Mouse (Mus musculus) MEL (cell line): ENCODE measurements around the gene Med6. TPM values are rescaled to one million over a fixed set of nuclear protein-coding genes. Genes with fewer than 3 reads are reported as not detected.
A peak's percentile ranks its signal among the peaks of the same experiment; 100 is the strongest.

ENCODE experiments used
- DNase-seq: peaks from one replicate; pipeline ENCODE4 v3.0.0; 2011; ENCODE audit warnings: low read depth, low spot score
- H3K27ac ChIP-seq: 2 replicates; pipeline ENCODE4 v1.5.1; 2012; ENCODE audit warnings: low read depth, mild to moderate bottlenecking, control low read depth, low read length, moderate library complexity; ENCODE audit not compliant: control insufficient read depth
- H3K27me3 ChIP-seq, 2 experiments: fragments of 150-350 bp in 1 of 2; sonication (generic) in 1 of 2; 2 replicates each; pipeline ENCODE4 v1.6.1; 2012; ENCODE audit warnings: low read length in 2 of 2, mild to moderate bottlenecking in 2 of 2, improper control_type of control experiment in 1 of 2, moderate library complexity in 1 of 2; ENCODE audit not compliant: insufficient read depth in 2 of 2, control insufficient read depth in 1 of 2
- H3K36me3 ChIP-seq, 2 experiments: 2 replicates each; pipeline ENCODE4 v1.6.1; 2012 to 2014; ENCODE audit warnings: low read length in 2 of 2, improper control_type of control experiment in 1 of 2, inconsistent platforms in 1 of 2, mild to moderate bottlenecking in 1 of 2; ENCODE audit not compliant: insufficient read depth in 2 of 2, control insufficient read depth in 1 of 2
- H3K4me1 ChIP-seq, 2 experiments: fragments of 150-350 bp in 1 of 2; sonication (generic) in 1 of 2; 2 replicates each; pipeline ENCODE4 v1.6.1; 2012; ENCODE audit warnings: low read length in 2 of 2, improper control_type of control experiment in 1 of 2, mild to moderate bottlenecking in 1 of 2; ENCODE audit not compliant: insufficient read depth in 2 of 2, control insufficient read depth in 1 of 2
- H3K4me3 ChIP-seq, 2 experiments: fragments of 150-350 bp in 1 of 2; sonication (generic) in 1 of 2; 2 replicates each; pipeline ENCODE4 v1.5.1; 2012; ENCODE audit warnings: low read depth in 2 of 2, low read length in 2 of 2, mild to moderate bottlenecking in 2 of 2, moderate library complexity in 2 of 2, control low read depth in 1 of 2, improper control_type of control experiment in 1 of 2; ENCODE audit not compliant: control insufficient read depth in 1 of 2, insufficient read depth in 1 of 2
- H3K79me2 ChIP-seq: 2 replicates; pipeline ENCODE4 v1.6.1; 2012; ENCODE audit warnings: mild to moderate bottlenecking, low read length, moderate library complexity; ENCODE audit not compliant: control insufficient read depth, poor library complexity, insufficient read depth
- H3K9ac ChIP-seq: 2 replicates; pipeline ENCODE4 v1.6.1; 2012; ENCODE audit warnings: low read depth, mild to moderate bottlenecking, control low read depth, low read length, moderate library complexity; ENCODE audit not compliant: control insufficient read depth, poor library complexity, severe bottlenecking
- H3K9me3 ChIP-seq: fragments of 150-350 bp; sonication (generic); replicated peaks from 2 replicates; pipeline ENCODE4 v1.6.1; 2012; ENCODE audit warnings: mild to moderate bottlenecking, low read length, improper control_type of control experiment, moderate library complexity; ENCODE audit not compliant: insufficient read depth
- BHLHE40 ChIP-seq: IDR thresholded peaks from 2 replicates; pipeline ENCODE4 v1.6.1; 2012; ENCODE audit warnings: low read depth, mild to moderate bottlenecking, inconsistent platforms, low read length, improper control_type of control experiment, borderline replicate concordance
- CHD1 ChIP-seq: IDR thresholded peaks from 2 replicates; pipeline ENCODE4 v1.6.1; 2012; ENCODE audit warnings: low read depth, mild to moderate bottlenecking, inconsistent platforms, low read length, improper control_type of control experiment
- CHD2 ChIP-seq: IDR thresholded peaks from 2 replicates; pipeline ENCODE4 v1.6.1; 2011; ENCODE audit warnings: low read length, improper control_type of control experiment
- CTCF ChIP-seq, 3 experiments: IDR thresholded peaks in 2 of 3; conservative IDR thresholded peaks in 1 of 3; 2 replicates each; pipeline ENCODE4 v1.5.1; 2011 to 2012; ENCODE audit warnings: low read length in 3 of 3, low read depth in 2 of 3, mild to moderate bottlenecking in 2 of 3, improper control_type of control experiment in 1 of 3, inconsistent platforms in 1 of 3, mixed read lengths in 1 of 3, moderate library complexity in 1 of 3; ENCODE audit not compliant: control insufficient read depth in 1 of 3, insufficient read depth in 1 of 3, poor library complexity in 1 of 3, severe bottlenecking in 1 of 3
- ETS1 ChIP-seq: IDR thresholded peaks from 2 replicates; pipeline ENCODE4 v1.6.1; 2012; ENCODE audit warnings: low read depth, mild to moderate bottlenecking, inconsistent platforms, low read length, improper control_type of control experiment, moderate library complexity
- GATA1 ChIP-seq: IDR thresholded peaks from 2 replicates; pipeline ENCODE4 v1.6.1; 2011; ENCODE audit warnings: low read depth, low read length, improper control_type of control experiment
- JUND ChIP-seq: IDR thresholded peaks from 2 replicates; pipeline ENCODE4 v1.6.1; 2011; ENCODE audit warnings: low read depth, mild to moderate bottlenecking, improper control_type of control experiment, low read length
- KAT2A ChIP-seq: conservative IDR thresholded peaks from 2 replicates; pipeline ENCODE4 v1.6.1; 2012; ENCODE audit warnings: low read depth, low read length, improper control_type of control experiment, inconsistent platforms
- MAX ChIP-seq: IDR thresholded peaks from 2 replicates; pipeline ENCODE4 v1.6.1; 2011; ENCODE audit warnings: low read length, improper control_type of control experiment
- MEF2A ChIP-seq: IDR thresholded peaks from 2 replicates; pipeline ENCODE4 v1.6.1; 2014; ENCODE audit warnings: low read depth, mild to moderate bottlenecking, inconsistent platforms, low read length, improper control_type of control experiment; ENCODE audit not compliant: poor library complexity, insufficient replicate concordance, severe bottlenecking; ENCODE audit errors: extremely low read depth
- MXI1 ChIP-seq: IDR thresholded peaks from 2 replicates; pipeline ENCODE4 v1.6.1; 2011; ENCODE audit warnings: mild to moderate bottlenecking, low read depth, low read length, improper control_type of control experiment
- MYB ChIP-seq: IDR thresholded peaks from 2 replicates; pipeline ENCODE4 v1.6.1; 2011; ENCODE audit warnings: mild to moderate bottlenecking, low read depth, low read length, improper control_type of control experiment
- NELFE ChIP-seq: IDR thresholded peaks from 2 replicates; pipeline ENCODE4 v1.6.1; 2011; ENCODE audit warnings: low read depth, low read length, improper control_type of control experiment
- RAD21 ChIP-seq: IDR thresholded peaks from 2 replicates; pipeline ENCODE4 v1.6.1; 2011; ENCODE audit warnings: mild to moderate bottlenecking, low read depth, low read length, improper control_type of control experiment
- SIN3A ChIP-seq: IDR thresholded peaks from 2 replicates; pipeline ENCODE4 v1.6.1; 2012; ENCODE audit warnings: low read length, improper control_type of control experiment, inconsistent platforms
- UBTF ChIP-seq: IDR thresholded peaks from 2 replicates; pipeline ENCODE4 v1.6.1; 2012; ENCODE audit warnings: low read depth, mild to moderate bottlenecking, inconsistent platforms, low read length, improper control_type of control experiment, moderate library complexity, borderline replicate concordance; ENCODE audit not compliant: insufficient read depth
- USF1 ChIP-seq: IDR thresholded peaks from 2 replicates; pipeline ENCODE4 v1.6.1; 2014; ENCODE audit warnings: low read depth, mild to moderate bottlenecking, inconsistent platforms, low read length, improper control_type of control experiment, moderate library complexity
- USF2 ChIP-seq, 2 experiments: IDR thresholded peaks; 2 replicates each; pipeline ENCODE4 v1.6.1; 2011 to 2012; ENCODE audit warnings: improper control_type of control experiment in 2 of 2, low read length in 2 of 2, borderline replicate concordance in 1 of 2, inconsistent platforms in 1 of 2, low read depth in 1 of 2, mild to moderate bottlenecking in 1 of 2; ENCODE audit not compliant: insufficient read depth in 1 of 2
- ZKSCAN1 ChIP-seq: IDR thresholded peaks from 2 replicates; pipeline ENCODE4 v1.6.1; 2012; ENCODE audit warnings: low read depth, mild to moderate bottlenecking, inconsistent platforms, low read length, improper control_type of control experiment, moderate library complexity
- ZNF384 ChIP-seq: IDR thresholded peaks from 2 replicates; pipeline ENCODE4 v1.6.1; 2012; ENCODE audit warnings: low read depth, mild to moderate bottlenecking, inconsistent platforms, low read length, improper control_type of control experiment
- polyA plus RNA-seq, 2 experiments: library from polyadenylated mRNA; stranded (reverse) in 1 of 2; unstranded in 1 of 2; fragments of >175 nt in 1 of 2; fragments of >200 nt in 1 of 2; gene quantifications; 2 replicates each; pipeline versions ENCODE4 v1.2.1 to v1.2.4; 2012; ENCODE audit warnings: low replicate concordance in 2 of 2, low read depth in 1 of 2; ENCODE audit not compliant: insufficient read length in 2 of 2, insufficient read depth in 1 of 2, missing spikeins in 1 of 2
- total RNA-seq: library from RNA; depleted of rRNA; stranded (reverse); fragments of 300-350 nt; gene quantifications from 2 replicates; pipeline ENCODE4 v1.2.3, GENCODE M21; 2012

Med6 gene
- total and polyA plus RNA-seq, 3 experiments, result 44.4 to 49.2 TPM; not detected in 1

DNA sequence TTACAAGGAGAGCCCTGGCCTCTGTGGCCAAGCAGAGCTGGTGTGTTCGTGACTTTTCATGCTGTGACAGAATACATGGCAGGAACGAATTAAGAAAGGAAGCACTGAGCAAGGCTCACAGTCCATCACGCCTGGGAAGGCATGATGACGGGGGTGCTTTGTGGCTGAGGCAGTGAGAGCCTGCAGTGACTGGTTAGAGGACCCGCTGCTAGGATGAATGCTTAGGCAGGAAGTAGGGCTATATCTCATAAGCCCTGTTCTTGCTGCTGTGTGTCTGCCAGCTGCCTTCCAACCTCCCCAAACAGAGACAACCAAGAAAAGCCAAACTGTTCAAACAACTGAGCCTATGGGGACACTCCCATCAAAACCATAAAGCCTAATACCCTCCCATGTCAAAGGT, 45.8 kb upstream of the Med6 start:
- peak; percentile 5 for DNase-seq
- H3K4me3 ChIP-seq, result no peak overlapping the region
- no peak overlapping the region for H3K27ac ChIP-seq
- TF ChIP-seq BHLHE40 (no peak), USF1 (no peak), CHD2 (no peak), CTCF (IDR thresholded peaks at IDR 0.05 in 2 of 3, conservative IDR thresholded peaks at IDR 0.05 in 1 of 3; ENCODE audit: control insufficient read depth in 1 of 3, insufficient read depth in 1 of 3, low read depth in 2 of 3, low read length in 3 of 3, poor library complexity in 1 of 3, severe bottlenecking in 1 of 3) (no peak), USF2 (IDR thresholded peaks at IDR 0.05; ENCODE audit: borderline replicate concordance in 1 of 2, insufficient read depth in 1 of 2, low read depth in 1 of 2, low read length in 2 of 2) (no peak), SIN3A (no peak), MEF2A (no peak), KAT2A (no peak), MYB (no peak), MXI1 (no peak), JUND (no peak), RAD21 (no peak), GATA1 (no peak), ZNF384 (no peak), CHD1 (no peak), ETS1 (no peak), NELFE (no peak), UBTF (no peak)
- no peaks in the 10 kb centered on the region for H3K9me3 ChIP-seq
- no peak overlapping the region for H3K9ac ChIP-seq
- no peaks in the 10 kb centered on the region for H3K4me1 ChIP-seq
- no peaks in the 10 kb centered on the region for H3K79me2 ChIP-seq
- no peaks in the 10 kb centered on the region for H3K36me3 ChIP-seq
- H3K27me3 ChIP-seq, result peaks cover 3 to 9% of the 10 kb centered on the region in 2 experiments; a peak in 3 of 4 replicates

DNA sequence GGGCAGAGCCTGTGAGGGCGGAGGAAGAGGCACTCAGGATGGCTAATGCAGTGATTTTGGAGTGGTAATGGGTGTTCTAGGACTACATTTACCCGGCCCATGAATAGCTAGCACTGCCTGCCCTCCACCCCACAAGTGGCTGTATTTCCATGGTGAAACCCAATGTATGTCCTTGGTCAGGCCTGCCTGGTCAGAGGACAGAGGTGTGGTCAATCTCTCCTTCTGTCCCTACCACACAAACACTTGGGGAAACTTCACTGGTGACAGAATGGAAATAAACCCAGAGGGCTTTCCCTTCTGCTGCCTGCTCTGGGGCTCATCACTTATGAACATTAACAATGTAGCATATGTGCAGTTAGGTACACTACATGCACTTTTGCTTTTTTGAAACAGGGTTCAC, 38.4 kb upstream of the Med6 start:
- TF ChIP-seq MAX (no peak), NELFE (no peak), CHD2 (no peak), GATA1 (no peak), ZKSCAN1 (no peak)
- no peak overlapping the region for H3K9ac ChIP-seq
- H3K4me3 ChIP-seq, result no peak overlapping the region
- H3K36me3 ChIP-seq, result no peaks in the 10 kb centered on the region
- H3K79me2 ChIP-seq, result no peaks in the 10 kb centered on the region
- peaks cover 2% of the 10 kb centered on the region in 2 experiments; a peak in 2 of 4 replicates for H3K27me3 ChIP-seq
- no peaks in the 10 kb centered on the region for H3K9me3 ChIP-seq
- DNase-seq, result no peak
- H3K27ac ChIP-seq, result no peak overlapping the region
- H3K4me1 ChIP-seq, result no peaks in the 10 kb centered on the region
